Mouse (Mus musculus) megakaryocyte, embryonic 14.5 days (primary cell): ENCODE measurements around the gene Ppm1a.

Source experiments
- FLI1 ChIP-seq: IDR thresholded peaks from 2 replicates; pipeline ENCODE4 v1.6.1; 2012; ENCODE audit warnings: low read length, inconsistent platforms, mixed read lengths
- GATA1 ChIP-seq: IDR thresholded peaks from 3 replicates; pipeline ENCODE4 v1.6.1; 2012; ENCODE audit warnings: mixed read lengths, low read length, inconsistent platforms, borderline replicate concordance

DNA sequence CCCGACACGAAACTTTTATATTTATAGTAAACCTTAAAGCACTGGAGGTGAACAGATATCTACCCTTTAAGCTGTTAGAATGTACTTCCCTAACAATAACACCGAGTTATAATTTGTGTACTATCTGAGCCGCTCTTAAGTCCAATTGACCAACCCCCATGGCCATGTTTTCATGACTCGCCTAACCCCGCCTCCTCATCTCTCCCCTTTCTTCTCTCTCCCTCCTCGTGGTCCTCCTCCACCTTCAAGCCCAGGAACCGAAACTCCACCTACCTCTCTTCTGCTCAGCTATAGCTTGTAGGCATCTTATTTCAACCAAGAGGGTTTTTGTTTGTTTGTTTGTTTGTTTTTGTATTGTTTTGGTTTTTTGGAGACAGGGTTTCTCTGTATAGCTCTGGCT lies 30.2 kb upstream of the Ppm1a start:
- TF ChIP-seq GATA1: no peak
- no peak for TF ChIP-seq FLI1
